Mouse (Mus musculus): ENCODE measurements around the gene Zfp653. TPM values are rescaled to one million over a fixed set of nuclear protein-coding genes. Genes with fewer than 3 reads are reported as not detected.

Gene Zfp653
- polyA plus RNA-seq, 1 experiment from 2014 or later: 8.9 TPM

DNA sequence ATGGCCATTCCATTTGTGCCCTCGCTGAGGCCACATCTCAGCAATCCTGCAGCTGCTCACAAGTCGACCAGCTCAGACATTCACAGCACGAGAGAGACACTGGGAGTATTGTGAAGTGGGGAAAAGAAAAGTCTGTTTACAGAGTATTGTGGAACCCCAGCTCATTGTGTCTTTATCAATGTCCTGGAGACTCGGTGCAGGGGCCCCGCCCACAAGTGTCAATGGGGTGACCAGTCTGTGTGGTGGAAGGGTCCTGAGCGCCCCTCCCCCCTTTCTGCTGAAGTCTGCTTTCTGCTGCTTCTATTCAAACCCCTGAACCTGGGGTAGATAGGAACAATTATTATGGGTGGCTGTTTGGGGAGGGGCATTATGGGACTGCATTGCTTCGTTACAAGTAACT is 42.7 kb downstream of the Zfp653 start:
- WGBS: 66% methylated on average over 7 of the region's 7 CpGs
- no peak for TF ChIP-seq CTCF (IDR thresholded peaks at IDR 0.05; ENCODE audit: low read depth)

DNA sequence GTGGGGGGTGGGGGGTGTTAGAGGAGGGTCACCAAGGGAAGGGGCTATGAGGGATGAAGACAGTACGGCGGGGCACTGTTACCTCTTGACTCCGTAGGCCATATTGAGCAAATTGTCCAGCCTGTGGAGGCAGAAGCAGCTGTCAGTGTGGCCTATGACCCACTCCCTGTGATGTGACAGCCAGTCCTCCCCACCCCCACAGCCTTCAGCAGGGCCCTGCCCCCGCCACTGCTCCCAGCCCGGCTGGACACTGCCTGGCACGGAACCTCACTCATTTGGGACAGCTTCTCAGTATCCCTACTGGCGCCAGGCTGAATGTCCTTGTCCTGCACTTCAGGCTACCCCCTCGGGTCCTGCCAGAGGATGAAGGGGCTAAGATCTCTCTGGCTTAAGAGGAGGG is 46.6 kb downstream of the Zfp653 start:
- no peak overlapping the region for H3K27ac ChIP-seq
- TF ChIP-seq CTCF (IDR thresholded peaks at IDR 0.05; ENCODE audit: low read depth): no peak
- ATAC-seq (replicated peaks; ENCODE audit: low FRiP score, low read depth) (0 out of 2 replicates have a peak, but pooled peaks have one; percentile 17), DNase-seq (ENCODE audit: low spot score) (no peak)
- H3K36me3 ChIP-seq (ENCODE audit: insufficient read depth, low read length): no peaks in the 10 kb centered on the region
- H3K9ac ChIP-seq (ENCODE audit: low read depth, low read length): no peak overlapping the region
- H3K27me3 ChIP-seq (ENCODE audit: insufficient read depth, low read length): no peaks in the 10 kb centered on the region
- H3K4me1 ChIP-seq (replicated peaks; ENCODE audit: insufficient read depth, low read length): no peaks in the 10 kb centered on the region
- H3K4me2 ChIP-seq (ENCODE audit: low read length): no peak overlapping the region
- H3K9me3 ChIP-seq (replicated peaks; ENCODE audit: low read length): no peaks in the 10 kb centered on the region
- WGBS: 44% methylated on average over 8 of the region's 8 CpGs
- H3K4me3 ChIP-seq (replicated peaks; ENCODE audit: low read depth, low read length): no peak overlapping the region

More for the DNA sequence above, 42.7 kb downstream of the Zfp653 start:
- ATAC-seq (replicated peaks; ENCODE audit: low FRiP score, low read depth) (no peak), DNase-seq (ENCODE audit: low spot score) (no peak)
- no peak overlapping the region for H3K27ac ChIP-seq
- H3K4me1 ChIP-seq (replicated peaks; ENCODE audit: insufficient read depth, low read length): no peaks in the 10 kb centered on the region
- H3K27me3 ChIP-seq (ENCODE audit: insufficient read depth, low read length): no peaks in the 10 kb centered on the region
- no peaks in the 10 kb centered on the region for H3K9me3 ChIP-seq (replicated peaks; ENCODE audit: low read length)
- H3K36me3 ChIP-seq (ENCODE audit: insufficient read depth, low read length): no peaks in the 10 kb centered on the region
- no peak overlapping the region for H3K4me2 ChIP-seq (ENCODE audit: low read length)
- H3K9ac ChIP-seq (ENCODE audit: low read depth, low read length): no peak overlapping the region
- no peak overlapping the region for H3K4me3 ChIP-seq (replicated peaks; ENCODE audit: low read depth, low read length)

DNA sequence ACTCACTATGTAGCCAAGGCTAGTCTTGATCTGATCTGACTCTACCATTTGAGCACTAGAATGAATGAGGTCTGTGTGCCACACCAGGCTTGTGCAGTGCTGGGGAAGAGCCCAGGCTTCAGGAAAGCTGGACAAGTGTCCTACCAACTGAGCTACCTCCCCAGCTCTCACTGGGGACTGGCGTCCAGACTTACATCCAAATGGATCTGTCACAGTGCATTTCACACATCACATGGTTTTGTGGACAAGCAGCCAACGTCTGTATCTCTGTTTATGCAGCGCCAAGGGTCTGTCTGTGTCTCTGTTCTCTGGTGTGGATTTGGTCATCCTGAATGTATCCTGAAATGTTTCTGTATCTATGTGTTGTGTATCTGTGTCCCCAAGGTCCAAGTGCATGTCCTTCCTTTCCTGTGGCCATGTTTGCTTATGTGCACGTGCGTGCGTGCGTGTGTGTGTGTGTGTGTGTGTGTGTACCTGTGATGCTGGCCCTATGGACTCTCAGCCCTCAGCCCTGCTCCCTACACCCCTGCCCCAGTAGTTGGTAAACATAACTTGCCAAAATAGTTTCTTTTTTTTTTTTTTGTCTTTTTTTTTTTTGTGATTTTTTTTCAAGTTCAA is 53.9 kb downstream of the Zfp653 start:
- H3K4me1 ChIP-seq (replicated peaks; ENCODE audit: insufficient read depth, low read length): no peaks in the 10 kb centered on the region
- no peak for ATAC-seq (replicated peaks; ENCODE audit: low FRiP score, low read depth)
- no peak overlapping the region for H3K4me2 ChIP-seq (ENCODE audit: low read length)
- WGBS: 79% methylated on average over 7 of the region's 7 CpGs
- H3K9me3 ChIP-seq (replicated peaks; ENCODE audit: low read length): no peaks in the 10 kb centered on the region
- H3K4me3 ChIP-seq (replicated peaks; ENCODE audit: low read depth, low read length): no peak overlapping the region
- H3K27me3 ChIP-seq (ENCODE audit: insufficient read depth, low read length): no peaks in the 10 kb centered on the region
- TF ChIP-seq CTCF (IDR thresholded peaks at IDR 0.05; ENCODE audit: low read depth): no peak
- DNase-seq (ENCODE audit: low spot score): no peak
- no peak overlapping the region for H3K9ac ChIP-seq (ENCODE audit: low read depth, low read length)
- no peak overlapping the region for H3K27ac ChIP-seq
- peaks cover 19% of the 10 kb centered on the region for H3K36me3 ChIP-seq (ENCODE audit: insufficient read depth, low read length)

DNA sequence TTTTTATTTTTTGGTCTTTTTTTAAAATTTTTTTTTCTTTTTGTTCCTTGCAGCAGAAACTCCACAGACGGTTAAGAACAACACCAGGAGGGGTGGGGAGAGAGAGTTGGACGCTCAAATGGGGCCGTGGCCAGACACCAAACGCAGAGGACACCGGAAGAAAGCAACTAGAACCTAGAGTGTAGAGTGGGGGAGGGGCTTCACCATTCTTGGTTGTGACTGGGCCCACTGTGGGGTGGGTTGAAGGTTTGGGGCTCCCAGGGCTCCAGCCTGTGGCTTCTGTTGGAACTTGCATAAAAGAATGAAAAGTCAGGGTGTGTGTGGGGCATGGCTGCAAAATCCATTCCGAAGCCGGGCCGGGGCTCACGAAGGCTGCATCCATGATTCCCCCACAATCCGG is 54.9 kb downstream of the Zfp653 start:
- no peak for DNase-seq (ENCODE audit: low spot score)
- Histone ChIP-seq H3K4me1 (replicated peaks; ENCODE audit: insufficient read depth, low read length) (no peaks in the 10 kb centered on the region), H3K9me3 (replicated peaks; ENCODE audit: low read length) (no peaks in the 10 kb centered on the region), H3K4me3 (replicated peaks; ENCODE audit: low read depth, low read length) (no peak overlapping the region), H3K27me3 (ENCODE audit: insufficient read depth, low read length) (no peaks in the 10 kb centered on the region), H3K4me2 (ENCODE audit: low read length) (no peak overlapping the region), H3K36me3 (ENCODE audit: insufficient read depth, low read length) (peaks cover 29% of the 10 kb centered on the region), H3K9ac (ENCODE audit: low read depth, low read length) (no peak overlapping the region), H3K27ac (no peak overlapping the region)
- ATAC-seq (replicated peaks; ENCODE audit: low FRiP score, low read depth): no peak
- no peak for TF ChIP-seq CTCF (IDR thresholded peaks at IDR 0.05; ENCODE audit: low read depth)
- 59% methylated on average over 10 of the region's 10 CpGs for WGBS

DNA sequence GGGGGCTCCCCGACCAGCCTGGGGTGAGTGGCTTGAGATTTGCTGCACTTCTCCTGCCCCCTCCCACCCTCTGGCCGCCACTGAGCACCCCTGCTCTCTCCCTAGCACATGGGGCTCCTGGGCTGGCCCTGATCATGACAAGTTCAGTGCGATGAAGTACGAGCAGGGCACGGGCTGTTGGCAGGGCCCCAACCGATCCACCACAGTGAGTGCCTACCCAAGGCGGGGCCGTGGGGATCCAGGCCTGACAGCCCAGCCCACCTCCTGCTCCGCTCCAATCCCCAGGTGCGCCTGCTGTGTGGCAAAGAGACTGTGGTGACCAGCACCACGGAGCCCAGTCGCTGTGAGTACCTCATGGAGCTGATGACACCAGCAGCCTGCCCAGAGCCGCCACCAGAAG is 58.4 kb downstream of the Zfp653 start:
- H3K4me1 ChIP-seq (replicated peaks; ENCODE audit: insufficient read depth, low read length): no peaks in the 10 kb centered on the region
- ATAC-seq (replicated peaks; ENCODE audit: low FRiP score, low read depth) (no peak), DNase-seq (ENCODE audit: low spot score) (no peak)
- TF ChIP-seq CTCF (IDR thresholded peaks at IDR 0.05; ENCODE audit: low read depth): no peak
- peaks cover 59% of the 10 kb centered on the region for H3K36me3 ChIP-seq (ENCODE audit: insufficient read depth, low read length)
- no peaks in the 10 kb centered on the region for H3K27me3 ChIP-seq (ENCODE audit: insufficient read depth, low read length)
- no peak overlapping the region for H3K27ac ChIP-seq
- no peak overlapping the region for H3K4me3 ChIP-seq (replicated peaks; ENCODE audit: low read depth, low read length)
- H3K9ac ChIP-seq (ENCODE audit: low read depth, low read length): no peak overlapping the region
- H3K4me2 ChIP-seq (ENCODE audit: low read length): no peak overlapping the region
- no peaks in the 10 kb centered on the region for H3K9me3 ChIP-seq (replicated peaks; ENCODE audit: low read length)
- WGBS: 91% methylated on average over 13 of the region's 13 CpGs

DNA sequence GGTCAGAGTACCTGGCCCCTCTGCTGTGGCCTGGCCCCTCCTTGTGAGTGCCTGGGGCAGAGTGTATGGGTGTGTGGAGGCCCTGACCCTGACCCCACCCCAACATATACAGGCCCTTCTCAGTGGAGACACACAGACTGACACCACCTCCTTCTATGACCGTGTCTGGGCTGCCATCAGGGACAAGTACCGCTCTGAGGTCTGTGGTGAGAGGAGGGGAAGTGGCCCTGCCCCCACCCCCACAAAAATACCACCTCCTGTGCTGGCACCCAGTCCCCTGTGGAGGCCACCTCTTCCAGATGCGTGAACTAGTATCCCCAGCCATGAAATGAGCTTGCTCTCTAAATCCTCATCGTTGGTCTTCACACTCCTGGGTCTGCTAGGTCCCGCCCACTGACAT is 60.1 kb downstream of the Zfp653 start:
- 91% methylated on average over 5 of the region's 5 CpGs for whole genome bisulfite sequencing
- H3K4me3 ChIP-seq (replicated peaks; ENCODE audit: low read depth, low read length): no peak overlapping the region
- H3K4me1 ChIP-seq (replicated peaks; ENCODE audit: insufficient read depth, low read length): no peaks in the 10 kb centered on the region
- 0 out of 2 replicates have a peak, but pooled peaks have one; percentile 16 for ATAC-seq (replicated peaks; ENCODE audit: low FRiP score, low read depth)
- peaks cover 67% of the 10 kb centered on the region for H3K36me3 ChIP-seq (ENCODE audit: insufficient read depth, low read length)
- DNase-seq (ENCODE audit: low spot score): no peak
- no peak for TF ChIP-seq CTCF (IDR thresholded peaks at IDR 0.05; ENCODE audit: low read depth)
- no peak overlapping the region for H3K9ac ChIP-seq (ENCODE audit: low read depth, low read length)
- H3K27ac ChIP-seq: no peak overlapping the region
- no peak overlapping the region for H3K4me2 ChIP-seq (ENCODE audit: low read length)
- H3K9me3 ChIP-seq (replicated peaks; ENCODE audit: low read length): no peaks in the 10 kb centered on the region
- H3K27me3 ChIP-seq (ENCODE audit: insufficient read depth, low read length): no peaks in the 10 kb centered on the region

Small RNA genes lying within 50 kb of the gene (microRNA-seq; reads per million reads assigned to microRNA genes)
- not detected for gene Mir7084

Other genes with a start within 250 kb of the Zfp653 start
- gene Angptl8, start 235.9 kb downstream of the Zfp653 start, polyA plus RNA-seq (2015; fragmentation: Nextera tagmentation; extraction: Ambion mirVana): 5.6 and 6.1 TPM in 2 replicates
- 28.3 and 28.7 TPM in 2 replicates for gene Dock6, start 218.7 kb downstream of the Zfp653 start, polyA plus RNA-seq (2015; fragmentation: Nextera tagmentation; extraction: Ambion mirVana)
- 12.0 and 13.3 TPM in 2 replicates for gene Rab3d, start 153.2 kb downstream of the Zfp653 start, polyA plus RNA-seq (2015; fragmentation: Nextera tagmentation; extraction: Ambion mirVana)
- 1.8 and 2.0 TPM in 2 replicates for gene Ccdc159, start 143.9 kb downstream of the Zfp653 start, polyA plus RNA-seq (2015; fragmentation: Nextera tagmentation; extraction: Ambion mirVana)
- gene Tmem205, start 143.8 kb downstream of the Zfp653 start, polyA plus RNA-seq (2015; fragmentation: Nextera tagmentation; extraction: Ambion mirVana): 82.9 and 83.7 TPM in 2 replicates
- 4.3 and 4.8 TPM in 2 replicates for gene Plppr2, start 134.3 kb downstream of the Zfp653 start, polyA plus RNA-seq (2015; fragmentation: Nextera tagmentation; extraction: Ambion mirVana)
- gene Swsap1, start 115.6 kb downstream of the Zfp653 start, polyA plus RNA-seq (2015; fragmentation: Nextera tagmentation; extraction: Ambion mirVana): 7.5 and 8.1 TPM in 2 replicates
- 16.1 and 17.2 TPM in 2 replicates for gene Epor, start 107.9 kb downstream of the Zfp653 start, polyA plus RNA-seq (2015; fragmentation: Nextera tagmentation; extraction: Ambion mirVana)
- gene Rgl3, start 81.9 kb downstream of the Zfp653 start, polyA plus RNA-seq (2015; fragmentation: Nextera tagmentation; extraction: Ambion mirVana): 26.8 and 29.2 TPM in 2 replicates
- 1.2 and 1.4 TPM in 2 replicates for gene Ccdc151, start 68.7 kb downstream of the Zfp653 start, polyA plus RNA-seq (2015; fragmentation: Nextera tagmentation; extraction: Ambion mirVana)
- 79.6 and 92.8 TPM in 2 replicates for gene Prkcsh, start 68.6 kb downstream of the Zfp653 start, polyA plus RNA-seq (2015; fragmentation: Nextera tagmentation; extraction: Ambion mirVana)
- 0.05 and 0.12 TPM in 2 replicates for gene Elavl3, start 19.4 kb downstream of the Zfp653 start, polyA plus RNA-seq (2015; fragmentation: Nextera tagmentation; extraction: Ambion mirVana)
- gene Gm49318, start 117 bp downstream of the Zfp653 start, polyA plus RNA-seq (2015; fragmentation: Nextera tagmentation; extraction: Ambion mirVana): not detected in 2 replicates
- 56.2 and 61.3 TPM in 2 replicates for gene Ecsit, start 14.1 kb upstream of the Zfp653 start, polyA plus RNA-seq (2015; fragmentation: Nextera tagmentation; extraction: Ambion mirVana)
- gene Cnn1, start 27.8 kb upstream of the Zfp653 start, polyA plus RNA-seq (2015; fragmentation: Nextera tagmentation; extraction: Ambion mirVana): 27.9 and 30.8 TPM in 2 replicates
- gene Elof1, start 45.8 kb upstream of the Zfp653 start, polyA plus RNA-seq (2015; fragmentation: Nextera tagmentation; extraction: Ambion mirVana): 160 and 172 TPM in 2 replicates
- 6.2 and 6.3 TPM in 2 replicates for gene Acp5, start 64.3 kb upstream of the Zfp653 start, polyA plus RNA-seq (2015; fragmentation: Nextera tagmentation; extraction: Ambion mirVana)
- 102 and 111 TPM in 2 replicates for gene Pigyl, start 85.5 kb upstream of the Zfp653 start, polyA plus RNA-seq (2015; fragmentation: Nextera tagmentation; extraction: Ambion mirVana)
- gene Zfp872, start 116.7 kb upstream of the Zfp653 start, polyA plus RNA-seq (2015; fragmentation: Nextera tagmentation; extraction: Ambion mirVana): 0.11 and 0.18 TPM in 2 replicates
- gene Zfp809, start 154.3 kb upstream of the Zfp653 start, polyA plus RNA-seq (2015; fragmentation: Nextera tagmentation; extraction: Ambion mirVana): 12.6 and 14.5 TPM in 2 replicates
- gene Zfp599, start 188.5 kb upstream of the Zfp653 start, polyA plus RNA-seq (2015; fragmentation: Nextera tagmentation; extraction: Ambion mirVana): 3.1 and 3.3 TPM in 2 replicates
- gene Zfp810, start 236.3 kb upstream of the Zfp653 start, polyA plus RNA-seq (2015; fragmentation: Nextera tagmentation; extraction: Ambion mirVana): 16.9 and 18.2 TPM in 2 replicates

Data from kidney, postnatal 0 days (tissue).